Mouse (Mus musculus) heart, embryonic 16.5 days (tissue): ENCODE results near the gene Cenpb. TPM values are rescaled to one million over a fixed set of nuclear protein-coding genes. Genes with fewer than 3 reads are reported as not detected.
A peak's percentile ranks its signal among the peaks of the same experiment; 100 is the strongest.

Experiments used
- ATAC-seq: fragments of 200-750 bp; cut with Nextera tagmentation; replicated peaks from 2 replicates; pipeline ENCODE4 v1.8.0; 2017; ENCODE audit warnings: moderate number of reproducible peaks; ENCODE audit not compliant: insufficient read depth, low FRiP score; ENCODE audit errors: extremely low read depth
- H3K27ac ChIP-seq: fragments of 300-500 bp; sonication (generic); 2 replicates; pipeline ENCODE4 v1.5.1; 2014; ENCODE audit warnings: mild to moderate bottlenecking, low read length, control low read depth, moderate library complexity
- H3K27me3 ChIP-seq: fragments of 300-500 bp; sonication (generic); 2 replicates; pipeline ENCODE4 v1.6.1; 2014; ENCODE audit warnings: low read length, mixed read lengths; ENCODE audit not compliant: control insufficient read depth, insufficient read depth
- H3K36me3 ChIP-seq: fragments of 300-500 bp; sonication (generic); 2 replicates; pipeline ENCODE4 v1.6.1; 2014; ENCODE audit not compliant: control insufficient read depth, insufficient read depth
- H3K4me1 ChIP-seq: fragments of 300-500 bp; sonication (generic); 2 replicates; pipeline ENCODE4 v1.6.1; 2014; ENCODE audit warnings: low read length, mixed read lengths; ENCODE audit not compliant: control insufficient read depth, insufficient read depth
- H3K4me2 ChIP-seq: fragments of 300-500 bp; sonication (generic); 2 replicates; pipeline ENCODE4 v1.6.1; 2014; ENCODE audit warnings: low read depth, mild to moderate bottlenecking, control low read depth, low read length
- H3K4me3 ChIP-seq: fragments of 300-500 bp; sonication (generic); 2 replicates; pipeline ENCODE4 v1.5.1; 2014; ENCODE audit warnings: mild to moderate bottlenecking, control low read depth, low read length
- H3K9ac ChIP-seq: fragments of 300-500 bp; sonication (generic); 2 replicates; pipeline ENCODE4 v1.6.1; 2014; ENCODE audit warnings: low read length, control low read depth
- H3K9me3 ChIP-seq: fragments of 300-500 bp; sonication (generic); replicated peaks from 2 replicates; pipeline ENCODE4 v1.6.1; 2016; ENCODE audit warnings: low read length; ENCODE audit not compliant: control insufficient read depth
- WGBS: fragments of 180-500 bp; shearing (Covaris S2); extraction: QIAGEN DNeasy Blood & Tissue Kit; methylation state at CpG from one replicate; pipeline ENCODE4 v1.1.7; 2014; 5-methylcytosine and 5-hydroxymethylcytosine counted together
- polyA plus RNA-seq: library from polyadenylated mRNA; unstranded; fragments of >200 nt; fragmentation: Nextera tagmentation; extraction: Ambion mirVana; gene quantifications from 2 replicates; pipeline ENCODE4 v1.2.1, GENCODE M21; 2015

Cenpb gene
- polyA plus RNA-seq, 1 experiment from 2014 or later = 7.4 TPM

- 65% methylated on average over 10 of the region's 10 CpGs for WGBS
- Histone ChIP-seq H3K36me3 (0 out of 2 replicates have a peak, but pooled peaks cover 2% of the 10 kb centered on the region), H3K9ac (no peak overlapping the region), H3K27me3 (no peaks in the 10 kb centered on the region; the same call in 1 of the 2 replicates), H3K9me3 (no peaks in the 10 kb centered on the region), H3K4me1 (peaks cover 32% of the 10 kb centered on the region), H3K4me3 (no peak overlapping the region), H3K27ac (no peak overlapping the region), H3K4me2 (no peak overlapping the region)
- no peak for ATAC-seq
These were observed 47.6 kb downstream of the Cenpb start for GRCm38 (mm10) chr2:131132111-131132888.

GRCm38 (mm10) chr2:131130849-131131248 lies 49.0 kb downstream of the Cenpb start:
- H3K9ac ChIP-seq = no peak overlapping the region
- no peaks in the 10 kb centered on the region for H3K9me3 ChIP-seq
- H3K4me2 ChIP-seq = no peak overlapping the region
- H3K27me3 ChIP-seq = no peaks in the 10 kb centered on the region; the same call in 1 of the 2 replicates
- H3K4me3 ChIP-seq = no peak overlapping the region
- ATAC-seq = no peak
- no peak overlapping the region for H3K27ac ChIP-seq
- 91% methylated on average over 2 of the region's 2 CpGs for WGBS
- H3K36me3 ChIP-seq = 0 out of 2 replicates have a peak, but pooled peaks cover 2% of the 10 kb centered on the region
- peaks cover 32% of the 10 kb centered on the region for H3K4me1 ChIP-seq

GRCm38 (mm10) chr2:131129836-131130235 lies 50.0 kb downstream of the Cenpb start:
- no peak overlapping the region for H3K9ac ChIP-seq
- peak overlapping the region; percentile 89 for H3K4me2 ChIP-seq
- ATAC-seq = no peak
- no peaks in the 10 kb centered on the region; the same call in 1 of the 2 replicates for H3K27me3 ChIP-seq
- H3K4me1 ChIP-seq = peaks cover 22% of the 10 kb centered on the region
- no peak overlapping the region for H3K27ac ChIP-seq
- H3K36me3 ChIP-seq = 0 out of 2 replicates have a peak, but pooled peaks cover 2% of the 10 kb centered on the region
- H3K4me3 ChIP-seq = no peak overlapping the region
- WGBS = 54% methylated on average over 5 of the region's 5 CpGs
- H3K9me3 ChIP-seq = no peaks in the 10 kb centered on the region

GRCm38 (mm10) chr2:131128636-131129157 lies 51.2 kb downstream of the Cenpb start:
- peak overlapping the region; percentile 89 for H3K4me2 ChIP-seq
- ATAC-seq = no peak
- H3K4me1 ChIP-seq = peaks cover 13% of the 10 kb centered on the region
- peak overlapping the region; percentile 71 for H3K4me3 ChIP-seq
- no peak overlapping the region; the same call in 1 of the 2 replicates for H3K9ac ChIP-seq
- H3K9me3 ChIP-seq = no peaks in the 10 kb centered on the region
- H3K36me3 ChIP-seq = no peaks in the 10 kb centered on the region
- no peak overlapping the region; the same call in 1 of the 2 replicates for H3K27ac ChIP-seq
- H3K27me3 ChIP-seq = no peaks in the 10 kb centered on the region; the same call in 1 of the 2 replicates
- WGBS = 76% methylated on average over 3 of the region's 3 CpGs

GRCm38 (mm10) chr2:131128211-131128610 lies 51.7 kb downstream of the Cenpb start:
- Histone ChIP-seq H3K9ac (peak overlapping the region; percentile 87), H3K9me3 (no peaks in the 10 kb centered on the region), H3K4me3 (peak overlapping the region; percentile 71), H3K27me3 (no peaks in the 10 kb centered on the region; the same call in 1 of the 2 replicates), H3K36me3 (no peaks in the 10 kb centered on the region), H3K4me2 (peak overlapping the region; percentile 89), H3K4me1 (peaks cover 13% of the 10 kb centered on the region), H3K27ac (no peak overlapping the region; the same call in none of the 2 replicates)
- ATAC-seq = no peak
- 76% methylated on average over 5 of the region's 5 CpGs for WGBS

- H3K27me3 ChIP-seq = no peaks in the 10 kb centered on the region; the same call in 1 of the 2 replicates
- ATAC-seq = peak; percentile 96
- H3K9me3 ChIP-seq = no peaks in the 10 kb centered on the region
- peak within 1 kb of the TSS; percentile 73 for H3K27ac ChIP-seq
- no peaks in the 10 kb centered on the region for H3K36me3 ChIP-seq
- under 1% methylated on average over 28 of the region's 28 CpGs for WGBS
- peak within 1 kb of the TSS; percentile 71 for H3K4me3 ChIP-seq
- peak within 1 kb of the TSS; percentile 87 for H3K9ac ChIP-seq
- H3K4me2 ChIP-seq = peak within 1 kb of the TSS; percentile 89
- H3K4me1 ChIP-seq = peaks cover 13% of the 10 kb centered on the region; the same call in 1 of the 2 replicates
These were observed 52.6 kb downstream of the Cenpb start, which contains the start of gene Hspa12b for GRCm38 (mm10) chr2:131127161-131127730. Hspa12b (plus strand) TSS chr2:131127280.

GRCm38 (mm10) chr2:131125964-131126815 lies 53.7 kb downstream of the Cenpb start:
- Histone ChIP-seq H3K4me2 (no peak overlapping the region), H3K27ac (no peak overlapping the region), H3K36me3 (no peaks in the 10 kb centered on the region), H3K4me3 (no peak overlapping the region), H3K4me1 (peaks cover 13% of the 10 kb centered on the region; the same call in 1 of the 2 replicates), H3K9ac (no peak overlapping the region; the same call in 1 of the 2 replicates), H3K27me3 (no peaks in the 10 kb centered on the region; the same call in 1 of the 2 replicates), H3K9me3 (no peaks in the 10 kb centered on the region)
- WGBS = 64% methylated on average over 9 of the region's 9 CpGs
- ATAC-seq = no peak
